Comparison of ENCODE assay signal across 31 mouse cellular contexts in genomic region chr14:12333622-12334021, GRCm38 (mm10). TPM values are rescaled to one million over a fixed set of nuclear protein-coding genes. Genes with fewer than 3 reads are reported as not detected.
DNase-seq lines count a peak whose midpoint lies in the region; ATAC-seq and TF ChIP-seq lines count a peak whose summit lies in the region.
"Had no signal": no experiment of that assay in that cellular context is flagged by ENCODE, and none has a peak within 500 bp of the region (broad histone marks: within the 10 kb centered on the region; RNA-seq: fewer than 3 reads in every experiment).

No protein-coding gene starts in this region.

- WGBS in heart, adult 2 months, result 69% methylated on average over 7 of the region's 7 CpGs
- 69% methylated on average over 7 of the region's 7 CpGs for WGBS in heart, embryonic 11.5 days (ENCODE audit: insufficient replicate concordance)
- WGBS in midbrain, postnatal 0 days, result 81% methylated on average over 7 of the region's 7 CpGs
- WGBS in midbrain, embryonic 16.5 days, result 82% methylated on average over 7 of the region's 7 CpGs

- peak; percentile 14 for TF ChIP-seq CTCF in heart, adult 2 months (IDR thresholded peaks at IDR 0.05)
- TF ChIP-seq CTCF in layer of hippocampus, adult 2 months (conservative IDR thresholded peaks at IDR 0.05), result peak; percentile 52
- 0 out of 2 replicates have a peak, but pooled peaks have one; percentile 10 for TF ChIP-seq CTCF in midbrain, postnatal 0 days (IDR thresholded peaks at IDR 0.05)

- H3K4me3 ChIP-seq in heart, adult 2 months, result no peak overlapping the region
- no peak overlapping the region for H3K4me3 ChIP-seq in heart, embryonic 11.5 days (ENCODE audit: low read depth, low read length)
- no peak overlapping the region for H3K4me3 ChIP-seq in layer of hippocampus, adult 2 months
- H3K4me3 ChIP-seq in midbrain, postnatal 0 days (ENCODE audit: low read depth, low read length), result no peak overlapping the region
- H3K4me3 ChIP-seq in midbrain, embryonic 16.5 days (ENCODE audit: low read depth, low read length), result no peak overlapping the region
- H3K4me3 ChIP-seq: embryonic facial prominence, embryonic 12.5 days; heart, embryonic 12.5 days; hindbrain, embryonic 12.5 days; limb, embryonic 13.5 days; liver, embryonic 15.5 days; midbrain, embryonic 12.5 days; myocyte had no signal

- H3K9ac ChIP-seq in heart, adult 2 months (ENCODE audit: low read depth, low read length), result no peak overlapping the region
- no peak overlapping the region for H3K9ac ChIP-seq in heart, embryonic 11.5 days (ENCODE audit: low read depth, low read length)
- H3K9ac ChIP-seq in midbrain, postnatal 0 days (replicated peaks; ENCODE audit: low read length, poor library complexity, severe bottlenecking), result no peak overlapping the region
- no peak overlapping the region for H3K9ac ChIP-seq in midbrain, embryonic 16.5 days (ENCODE audit: low read depth, low read length)
- H3K9ac ChIP-seq: embryonic facial prominence, embryonic 12.5 days; forebrain, postnatal 0 days; heart, embryonic 12.5 days; hindbrain, embryonic 12.5 days; limb, embryonic 13.5 days; liver, embryonic 15.5 days; midbrain, embryonic 12.5 days had no signal

- DNase-seq in heart, adult 2 months, result no peak
- DNase-seq in layer of hippocampus, adult 2 months (ENCODE audit: low spot score in 2 of 2), result no peak
- no peak for DNase-seq in layer of hippocampus, adult 8-10 months (ENCODE audit: low spot score in 2 of 2)
- no peak for DNase-seq in midbrain, postnatal 0 days (ENCODE audit: low spot score)
- DNase-seq in embryo, embryonic 11 days, result no peak
- DNase-seq: adrenal gland, postnatal 36 days; cerebellum, adult 11-12 months; cerebellum, postnatal 10 days; forebrain, postnatal 0 days; kidney, adult 18-20 months; kidney, postnatal 25 days; lung, postnatal 10 days; right cerebral cortex, adult 18-20 months; right cerebral cortex, postnatal 4 days; thymus, postnatal 36 days had no signal

- H3K4me1 ChIP-seq in heart, adult 2 months (ENCODE audit: control insufficient read depth, insufficient read depth, low read length), result no peaks in the 10 kb centered on the region
- no peaks in the 10 kb centered on the region for H3K4me1 ChIP-seq in heart, embryonic 11.5 days (ENCODE audit: control insufficient read depth, insufficient read depth, low read length)
- H3K4me1 ChIP-seq in midbrain, postnatal 0 days (ENCODE audit: insufficient read depth, low read length), result no peaks in the 10 kb centered on the region
- peaks cover 3% of the 10 kb centered on the region; the same call in 1 of the 2 replicates for H3K4me1 ChIP-seq in midbrain, embryonic 16.5 days (ENCODE audit: control insufficient read depth, insufficient read depth, low read length)
- H3K4me1 ChIP-seq: embryonic facial prominence, embryonic 12.5 days; heart, embryonic 12.5 days; liver, embryonic 15.5 days had no signal

- H3K4me2 ChIP-seq in heart, embryonic 11.5 days, result no peak overlapping the region
- no peak overlapping the region for H3K4me2 ChIP-seq in midbrain, postnatal 0 days (ENCODE audit: low read depth, low read length, poor library complexity, severe bottlenecking)
- H3K4me2 ChIP-seq in midbrain, embryonic 16.5 days (ENCODE audit: low read length), result no peak overlapping the region
- H3K4me2 ChIP-seq: embryonic facial prominence, embryonic 12.5 days; heart, embryonic 12.5 days; hindbrain, embryonic 12.5 days; limb, embryonic 13.5 days; liver, embryonic 15.5 days; midbrain, embryonic 12.5 days had no signal

- no peaks in the 10 kb centered on the region for H3K36me3 ChIP-seq in heart, adult 2 months (ENCODE audit: control insufficient read depth, insufficient read depth, low read length)
- no peaks in the 10 kb centered on the region for H3K36me3 ChIP-seq in heart, embryonic 11.5 days (ENCODE audit: control insufficient read depth, insufficient read depth, low read length)
- H3K36me3 ChIP-seq in midbrain, postnatal 0 days (ENCODE audit: insufficient read depth, low read length), result no peaks in the 10 kb centered on the region
- H3K36me3 ChIP-seq in midbrain, embryonic 16.5 days (ENCODE audit: control insufficient read depth, insufficient read depth, low read length), result no peaks in the 10 kb centered on the region
- H3K36me3 ChIP-seq: embryonic facial prominence, embryonic 12.5 days; heart, embryonic 12.5 days; hindbrain, embryonic 12.5 days; limb, embryonic 13.5 days; liver, embryonic 15.5 days; midbrain, embryonic 12.5 days had no signal

- TF ChIP-seq EP300 in heart, adult 2 months (IDR thresholded peaks at IDR 0.05; ENCODE audit: insufficient read depth, low read depth, low read length), result no peak

- intact Hi-C loops in heart, adult 2 months (cut with DNase I), result no loop called here

- no peak for TF ChIP-seq POLR2A in heart, adult 2 months (IDR thresholded peaks at IDR 0.05; ENCODE audit: insufficient read depth, low read depth, low read length)

- H3K79me2 ChIP-seq in heart, adult 2 months (replicated peaks; ENCODE audit: control insufficient read depth, insufficient read depth, low read length), result no peaks in the 10 kb centered on the region

- no peaks in the 10 kb centered on the region for H3K9me3 ChIP-seq in heart, embryonic 11.5 days (replicated peaks; ENCODE audit: control insufficient read depth, low read length)
- H3K9me3 ChIP-seq in midbrain, postnatal 0 days (ENCODE audit: low read length), result no peaks in the 10 kb centered on the region
- H3K9me3 ChIP-seq in midbrain, embryonic 16.5 days (replicated peaks; ENCODE audit: control insufficient read depth, low read length, poor library complexity, severe bottlenecking), result no peaks in the 10 kb centered on the region
- H3K9me3 ChIP-seq: embryonic facial prominence, embryonic 12.5 days; heart, embryonic 12.5 days; hindbrain, embryonic 12.5 days; limb, embryonic 13.5 days; liver, embryonic 15.5 days; midbrain, embryonic 12.5 days had no signal

- no peak for ATAC-seq in heart, embryonic 11.5 days (replicated peaks; ENCODE audit: insufficient number of reproducible peaks, low FRiP score, low TSS enrichment)
- ATAC-seq in midbrain, postnatal 0 days (ENCODE audit: low FRiP score), result no peak
- no peak for ATAC-seq in midbrain, embryonic 16.5 days
- ATAC-seq: CD4-positive, CD25-positive, alpha-beta regulatory T cell, adult 4 months; forebrain, postnatal 0 days had no signal

- peaks cover 7% of the 10 kb centered on the region for H3K27me3 ChIP-seq in heart, adult 2 months (ENCODE audit: control insufficient read depth, insufficient read depth, low read length)
- H3K27me3 ChIP-seq in heart, embryonic 11.5 days (ENCODE audit: control insufficient read depth, insufficient read depth, low read length), result peaks cover 40% of the 10 kb centered on the region
- peaks cover 45% of the 10 kb centered on the region for H3K27me3 ChIP-seq in midbrain, postnatal 0 days (ENCODE audit: insufficient read depth, low read length)
- peaks cover 48% of the 10 kb centered on the region for H3K27me3 ChIP-seq in midbrain, embryonic 16.5 days (ENCODE audit: control insufficient read depth, insufficient read depth, low read depth, low read length)

- no peak overlapping the region for H3K27ac ChIP-seq in heart, adult 2 months
- H3K27ac ChIP-seq in heart, embryonic 11.5 days (ENCODE audit: low read depth, low read length), result no peak overlapping the region
- H3K27ac ChIP-seq in layer of hippocampus, adult 2 months, result no peak overlapping the region
- no peak overlapping the region for H3K27ac ChIP-seq in midbrain, postnatal 0 days (ENCODE audit: low read depth, low read length)
- H3K27ac ChIP-seq in midbrain, embryonic 16.5 days (ENCODE audit: low read length), result no peak overlapping the region
- H3K27ac ChIP-seq: embryonic facial prominence, embryonic 12.5 days; hindbrain, embryonic 12.5 days; limb, embryonic 13.5 days; liver, embryonic 15.5 days; midbrain, embryonic 12.5 days had no signal

RNA-seq across cellular contexts. Expression of gene Fezf2, which starts 14.4 kb away (rescaled TPM):
- total RNA-seq in heart, adult 2 months (2021), result not detected
- polyA plus RNA-seq in heart, adult 2 months (2012; rRNA removed), result not detected in 2 replicates
- polyA plus RNA-seq in heart, embryonic 11.5 days (2014; fragmentation: Nextera tagmentation; extraction: Ambion mirVana), result 0.14 TPM in 1 of 2 replicates, not detected in the other
- 10 to 100 TPM; 40.4 to 46.2 TPM for total RNA-seq in layer of hippocampus, adult 2 months (2021)
- total RNA-seq in layer of hippocampus, adult 8-10 months (2022), result 10 to 100 TPM; 36.7 to 51.9 (median 45.3) TPM
- total RNA-seq in midbrain, postnatal 0 days (2014; rRNA removed), result 0.19 and 0.93 TPM in 2 replicates
- polyA plus RNA-seq in midbrain, postnatal 0 days (2015; fragmentation: Nextera tagmentation; extraction: Ambion mirVana), result 0.70 and 1.7 TPM in 2 replicates
- polyA plus RNA-seq in midbrain, embryonic 16.5 days (2015; fragmentation: Nextera tagmentation; extraction: Ambion mirVana), result 2.4 and 2.8 TPM in 2 replicates
- total RNA-seq: adrenal gland, adult 18-20 months; adrenal gland, postnatal 36 days; ES-E14; gastrocnemius, postnatal 4 days; heart, postnatal 25 days had no signal
- polyA plus RNA-seq: CD4-positive, CD25-positive, alpha-beta regulatory T cell, adult 4 months; myocyte; neural tube, embryonic 14.5 days; stomach, embryonic 14.5 days had no signal

RNA-seq across cellular contexts. Expression of gene 3830406C13Rik, which starts 49.6 kb away (rescaled TPM):
- total RNA-seq in heart, adult 2 months (2021), result 10 to 100 TPM; 18.1 to 18.6 TPM
- polyA plus RNA-seq in heart, adult 2 months (2012; rRNA removed), result 8.2 and 16.9 TPM in 2 replicates
- polyA plus RNA-seq in heart, embryonic 11.5 days (2014; fragmentation: Nextera tagmentation; extraction: Ambion mirVana), result 25.0 and 25.4 TPM in 2 replicates
- total RNA-seq in layer of hippocampus, adult 2 months (2021), result 10 to 100 TPM; 28.6 to 30.4 TPM
- total RNA-seq in layer of hippocampus, adult 8-10 months (2022), result 10 to 100 TPM; 29.4 to 37.0 (median 34.3) TPM
- 20.8 and 26.4 TPM in 2 replicates for total RNA-seq in midbrain, postnatal 0 days (2014; rRNA removed)
- 36.3 and 37.3 TPM in 2 replicates for polyA plus RNA-seq in midbrain, postnatal 0 days (2015; fragmentation: Nextera tagmentation; extraction: Ambion mirVana)
- polyA plus RNA-seq in midbrain, embryonic 16.5 days (2015; fragmentation: Nextera tagmentation; extraction: Ambion mirVana), result 34.0 and 40.1 TPM in 2 replicates

RNA-seq across cellular contexts. Expression of gene Gm49355, which starts 49.8 kb away (rescaled TPM):
- total RNA-seq in heart, adult 2 months (2021), result under 1 TPM in 1 of 2 experiments, not detected in 1; 0.07 TPM
- polyA plus RNA-seq in heart, adult 2 months (2012; rRNA removed), result 0.18 and 0.26 TPM in 2 replicates
- 0.07 TPM in 1 of 2 replicates, not detected in the other for polyA plus RNA-seq in heart, embryonic 11.5 days (2014; fragmentation: Nextera tagmentation; extraction: Ambion mirVana)
- under 1 TPM in 1 of 2 experiments, not detected in 1; 0.49 TPM for total RNA-seq in layer of hippocampus, adult 2 months (2021)
- under 1 TPM; 0.16 to 0.25 (median 0.17) TPM for total RNA-seq in layer of hippocampus, adult 8-10 months (2022)
- total RNA-seq in midbrain, postnatal 0 days (2014; rRNA removed), result not detected in 2 replicates
- 0.06 and 0.27 TPM in 2 replicates for polyA plus RNA-seq in midbrain, postnatal 0 days (2015; fragmentation: Nextera tagmentation; extraction: Ambion mirVana)
- polyA plus RNA-seq in midbrain, embryonic 16.5 days (2015; fragmentation: Nextera tagmentation; extraction: Ambion mirVana), result 0.14 and 0.21 TPM in 2 replicates
- total RNA-seq: ES-E14; forebrain, postnatal 0 days had no signal

Comparison
In these comparisons a context has a peak if more than half of its experiments do, and no peak if none do; other contexts are left out.
1. RNA of gene Fezf2, which starts 14.4 kb away (total RNA-seq): 36.7 to 51.9 TPM in layer of hippocampus, adult 8-10 months and 40.4 to 46.2 TPM in layer of hippocampus, adult 2 months; 0.19 to 0.93 TPM in midbrain, postnatal 0 days and not detected in heart, adult 2 months; every median in the first group is over 10 times any median in the second.
2. Peak in every context shown above with its lines, with median percentiles within 50 percentile points of each other: CTCF ChIP-seq.